Mouse (Mus musculus): Measurements from ENCODE around the gene Eif3d.

DNA sequence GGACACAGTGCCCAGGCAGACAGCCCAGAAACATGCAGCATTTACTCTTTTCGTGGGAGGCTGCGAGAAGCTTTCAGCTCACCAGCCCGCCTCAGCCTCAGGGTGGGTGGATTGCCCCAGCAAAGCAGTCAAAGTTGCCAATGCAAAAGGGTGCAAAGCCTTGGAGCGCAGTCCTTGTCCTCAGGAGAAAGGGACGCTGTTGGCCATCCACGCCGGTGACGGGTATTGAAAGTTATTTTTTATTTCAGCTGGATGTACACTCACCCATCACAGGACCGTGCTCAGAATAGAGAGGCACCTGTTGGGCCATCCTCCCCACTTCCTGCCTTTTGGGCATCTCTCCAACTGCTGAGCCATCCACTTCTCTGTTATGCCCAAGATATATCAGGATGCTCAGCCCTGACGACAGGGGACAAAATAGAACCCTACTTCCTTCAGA lies 8.8 kb upstream of the Eif3d start:
- TF ChIP-seq ZC3H11A (IDR thresholded peaks at IDR 0.05; ENCODE audit: borderline replicate concordance, low read depth, low read length) (no peak), HCFC1 (IDR thresholded peaks at IDR 0.05; ENCODE audit: borderline replicate concordance, insufficient read depth, low read length) (no peak), MAFK (IDR thresholded peaks at IDR 0.05; ENCODE audit: insufficient read depth, low read depth, low read length) (no peak)

All from ES-E14 (cell line).